Mouse (Mus musculus): ENCODE results near the gene Cd7. TPM values are rescaled to one million over a fixed set of nuclear protein-coding genes. Genes with fewer than 3 reads are reported as not detected.

The Cd7 gene
- total and polyA plus RNA-seq, 2 experiments: 0.55 to 3.4 TPM

GRCm38 (mm10) chr11:120990126-120990781 lies 49.0 kb downstream of the Cd7 start:
- Histone ChIP-seq H3K4me3 (ENCODE audit: insufficient read depth, low read depth, low read length) (peak overlapping the region; percentile 81), H3K27me3 (ENCODE audit: control insufficient read depth, insufficient read depth, low read length) (no peaks in the 10 kb centered on the region), H3K27ac (replicated peaks; ENCODE audit: insufficient read depth, low read depth, low read length) (peak overlapping the region; percentile 93), H3K4me1 (ENCODE audit: control insufficient read depth, insufficient read depth, low read length) (peaks cover 55% of the 10 kb centered on the region), H3K79me2 (ENCODE audit: control insufficient read depth, insufficient read depth, low read length) (peaks cover 51% of the 10 kb centered on the region), H3K36me3 (ENCODE audit: control insufficient read depth, insufficient read depth, low read length) (peaks cover 5% of the 10 kb centered on the region; the same call in 1 of the 2 replicates), H3K9ac (ENCODE audit: low read depth, low read length) (peak overlapping the region; percentile 92)
- 3% methylated on average over 21 of the region's 35 CpGs for WGBS
- DNase-seq (ENCODE audit: extremely low read depth, low read depth, low spot score): peak; percentile 68
- TF ChIP-seq POLR2A (IDR thresholded peaks at IDR 0.05; ENCODE audit: extremely low read depth, insufficient read depth, low read length) (no peak), CTCF (IDR thresholded peaks at IDR 0.05; ENCODE audit: low read depth, low read length) (no peak)

GRCm38 (mm10) chr11:120989523-120989922 lies 49.7 kb downstream of the Cd7 start:
- peaks cover 52% of the 10 kb centered on the region for H3K79me2 ChIP-seq (ENCODE audit: control insufficient read depth, insufficient read depth, low read length)
- H3K36me3 ChIP-seq (ENCODE audit: control insufficient read depth, insufficient read depth, low read length): peaks cover 5% of the 10 kb centered on the region; the same call in 1 of the 2 replicates
- no peaks in the 10 kb centered on the region for H3K27me3 ChIP-seq (ENCODE audit: control insufficient read depth, insufficient read depth, low read length)
- WGBS: 0% methylated on average over 1 of the region's 1 CpGs
- H3K9ac ChIP-seq (ENCODE audit: low read depth, low read length): peak overlapping the region; percentile 14
- H3K4me3 ChIP-seq (ENCODE audit: insufficient read depth, low read depth, low read length): peak overlapping the region; percentile 81
- H3K4me1 ChIP-seq (ENCODE audit: control insufficient read depth, insufficient read depth, low read length): peaks cover 53% of the 10 kb centered on the region
- peak; percentile 50 for DNase-seq (ENCODE audit: extremely low read depth, low read depth, low spot score)
- peak overlapping the region; percentile 93; the same call in 1 of the 2 replicates for H3K27ac ChIP-seq (replicated peaks; ENCODE audit: insufficient read depth, low read depth, low read length)
- TF ChIP-seq CTCF (IDR thresholded peaks at IDR 0.05; ENCODE audit: low read depth, low read length): no peak
- no peak for TF ChIP-seq POLR2A (IDR thresholded peaks at IDR 0.05; ENCODE audit: extremely low read depth, insufficient read depth, low read length)

GRCm38 (mm10) chr11:120988410-120988809 lies 50.8 kb downstream of the Cd7 start:
- 31% methylated on average over 4 of the region's 4 CpGs for WGBS
- Histone ChIP-seq H3K9ac (ENCODE audit: low read depth, low read length) (no peak overlapping the region), H3K27me3 (ENCODE audit: control insufficient read depth, insufficient read depth, low read length) (no peaks in the 10 kb centered on the region), H3K4me3 (ENCODE audit: insufficient read depth, low read depth, low read length) (no peak overlapping the region), H3K4me1 (ENCODE audit: control insufficient read depth, insufficient read depth, low read length) (peaks cover 48% of the 10 kb centered on the region), H3K79me2 (ENCODE audit: control insufficient read depth, insufficient read depth, low read length) (peaks cover 58% of the 10 kb centered on the region), H3K36me3 (ENCODE audit: control insufficient read depth, insufficient read depth, low read length) (peaks cover 5% of the 10 kb centered on the region; the same call in 1 of the 2 replicates), H3K27ac (replicated peaks; ENCODE audit: insufficient read depth, low read depth, low read length) (peak overlapping the region; percentile 13)
- TF ChIP-seq POLR2A (IDR thresholded peaks at IDR 0.05; ENCODE audit: extremely low read depth, insufficient read depth, low read length) (no peak), CTCF (IDR thresholded peaks at IDR 0.05; ENCODE audit: low read depth, low read length) (no peak)
- no peak for DNase-seq (ENCODE audit: extremely low read depth, low read depth, low spot score)

GRCm38 (mm10) chr11:120987608-120988007 lies 51.6 kb downstream of the Cd7 start:
- H3K27me3 ChIP-seq (ENCODE audit: control insufficient read depth, insufficient read depth, low read length): no peaks in the 10 kb centered on the region
- TF ChIP-seq CTCF (IDR thresholded peaks at IDR 0.05; ENCODE audit: low read depth, low read length) (no peak), POLR2A (IDR thresholded peaks at IDR 0.05; ENCODE audit: extremely low read depth, insufficient read depth, low read length) (no peak)
- H3K36me3 ChIP-seq (ENCODE audit: control insufficient read depth, insufficient read depth, low read length): peaks cover 12% of the 10 kb centered on the region
- H3K27ac ChIP-seq (replicated peaks; ENCODE audit: insufficient read depth, low read depth, low read length): no peak overlapping the region
- H3K79me2 ChIP-seq (ENCODE audit: control insufficient read depth, insufficient read depth, low read length): peaks cover 58% of the 10 kb centered on the region
- H3K4me3 ChIP-seq (ENCODE audit: insufficient read depth, low read depth, low read length): no peak overlapping the region
- DNase-seq (ENCODE audit: extremely low read depth, low read depth, low spot score): peak; percentile 48
- WGBS: 20% methylated on average over 3 of the region's 3 CpGs
- peaks cover 48% of the 10 kb centered on the region for H3K4me1 ChIP-seq (ENCODE audit: control insufficient read depth, insufficient read depth, low read length)
- H3K9ac ChIP-seq (ENCODE audit: low read depth, low read length): no peak overlapping the region

Other genes starting within 250 kb of the Cd7 start
- gene Dus1l, start 243.0 kb downstream of the Cd7 start, total RNA-seq (2014; rRNA removed): 52.1 and 52.4 TPM in 2 replicates
- 69.7 and 70.6 TPM in 2 replicates for gene Dus1l, start 243.0 kb downstream of the Cd7 start, polyA plus RNA-seq (2012; rRNA removed)
- 198 and 203 TPM in 2 replicates for gene Fasn, start 214.9 kb downstream of the Cd7 start, total RNA-seq (2014; rRNA removed)
- gene Fasn, start 214.9 kb downstream of the Cd7 start, polyA plus RNA-seq (2012; rRNA removed): 639 and 935 TPM in 2 replicates
- 1.5 and 2.3 TPM in 2 replicates for gene Ccdc57, start 106.5 kb downstream of the Cd7 start, total RNA-seq (2014; rRNA removed)
- gene Ccdc57, start 106.5 kb downstream of the Cd7 start, polyA plus RNA-seq (2012; rRNA removed): 0.80 and 1.1 TPM in 2 replicates
- 0.28 and 0.47 TPM in 2 replicates for gene Slc16a3, start 90.9 kb downstream of the Cd7 start, total RNA-seq (2014; rRNA removed)
- gene Slc16a3, start 90.9 kb downstream of the Cd7 start, polyA plus RNA-seq (2012; rRNA removed): 0.51 and 0.52 TPM in 2 replicates
- gene Csnk1d, start 48.1 kb downstream of the Cd7 start, total RNA-seq (2014; rRNA removed): 28.3 and 31.8 TPM in 2 replicates
- 34.2 and 36.4 TPM in 2 replicates for gene Csnk1d, start 48.1 kb downstream of the Cd7 start, polyA plus RNA-seq (2012; rRNA removed)
- not detected in 2 replicates for gene Sectm1b, start 24.2 kb upstream of the Cd7 start, total RNA-seq (2014; rRNA removed)
- gene Sectm1b, start 24.2 kb upstream of the Cd7 start, polyA plus RNA-seq (2012; rRNA removed): 0.11 and 0.18 TPM in 2 replicates
- gene Sectm1a, start 41.8 kb upstream of the Cd7 start, total RNA-seq (2014; rRNA removed): 0.55 and 0.67 TPM in 2 replicates
- 0.76 and 0.81 TPM in 2 replicates for gene Sectm1a, start 41.8 kb upstream of the Cd7 start, polyA plus RNA-seq (2012; rRNA removed)
- gene Tex19.2, start 79.3 kb upstream of the Cd7 start, total RNA-seq (2014; rRNA removed): not detected in 2 replicates
- gene Tex19.2, start 79.3 kb upstream of the Cd7 start, polyA plus RNA-seq (2012; rRNA removed): not detected in 2 replicates
- not detected in 2 replicates for gene Tex19.1, start 106.7 kb upstream of the Cd7 start, total RNA-seq (2014; rRNA removed)
- gene Tex19.1, start 106.7 kb upstream of the Cd7 start, polyA plus RNA-seq (2012; rRNA removed): not detected in 2 replicates
- not detected in 2 replicates for gene Uts2r, start 120.9 kb upstream of the Cd7 start, total RNA-seq (2014; rRNA removed)
- not detected in 2 replicates for gene Uts2r, start 120.9 kb upstream of the Cd7 start, polyA plus RNA-seq (2012; rRNA removed)
- gene Hexdc, start 165.0 kb upstream of the Cd7 start, total RNA-seq (2014; rRNA removed): 6.1 and 7.5 TPM in 2 replicates
- gene Hexdc, start 165.0 kb upstream of the Cd7 start, polyA plus RNA-seq (2012; rRNA removed): 7.4 and 11.6 TPM in 2 replicates
- gene Ogfod3, start 165.3 kb upstream of the Cd7 start, total RNA-seq (2014; rRNA removed): 5.4 and 7.9 TPM in 2 replicates
- 8.2 and 8.6 TPM in 2 replicates for gene Ogfod3, start 165.3 kb upstream of the Cd7 start, polyA plus RNA-seq (2012; rRNA removed)
- gene Cybc1, start 189.9 kb upstream of the Cd7 start, total RNA-seq (2014; rRNA removed): 8.0 TPM in 2 replicates
- 8.2 and 10.9 TPM in 2 replicates for gene Cybc1, start 189.9 kb upstream of the Cd7 start, polyA plus RNA-seq (2012; rRNA removed)
- gene Narf, start 197.8 kb upstream of the Cd7 start, total RNA-seq (2014; rRNA removed): 39.8 and 44.3 TPM in 2 replicates
- gene Narf, start 197.8 kb upstream of the Cd7 start, polyA plus RNA-seq (2012; rRNA removed): 39.5 and 45.3 TPM in 2 replicates
- gene Foxk2, start 220.6 kb upstream of the Cd7 start, total RNA-seq (2014; rRNA removed): 4.3 and 6.4 TPM in 2 replicates
- 12.2 and 17.5 TPM in 2 replicates for gene Foxk2, start 220.6 kb upstream of the Cd7 start, polyA plus RNA-seq (2012; rRNA removed)